Mouse (Mus musculus) CH12.LX (cell line): ENCODE measurements at regions not wholly inside any gene's neighbourhood (a gene's known extent, or its start where the extent isn't known, plus 50 kb on each side); places are given as distances from the start of the nearest gene placed in this dataset.
"Not testable (repeated sequence)": the region's sequence is repeated elsewhere in the genome, so short reads cannot be mapped to it uniquely, and the experiment has no call there.

ENCODE experiments used
- DNase-seq: peaks from one replicate; pipeline ENCODE4 v3.0.0-alpha.2; 2013; ENCODE audit errors: extremely low read depth
- H3K27ac ChIP-seq: 2 replicates; pipeline ENCODE4 v1.5.1; 2012; ENCODE audit warnings: low read depth, mild to moderate bottlenecking, control low read depth, moderate library complexity; ENCODE audit not compliant: insufficient read depth
- H3K27me3 ChIP-seq: replicated peaks from 2 replicates; pipeline ENCODE3; 2012; ENCODE audit warnings: inconsistent platforms
- H3K36me3 ChIP-seq, 2 experiments: replicated peaks in 1 of 2; 2 replicates each; pipeline versions ENCODE3 to v1.6.1; 2012; ENCODE audit warnings: inconsistent platforms in 1 of 2, low read length in 1 of 2, mild to moderate bottlenecking in 1 of 2, mixed read lengths in 1 of 2, moderate library complexity in 1 of 2; ENCODE audit not compliant: control insufficient read depth in 1 of 2, insufficient read depth in 1 of 2
- H3K4me1 ChIP-seq, 2 experiments: 2 replicates each; pipeline ENCODE4 v1.6.1; 2012; ENCODE audit warnings: inconsistent platforms in 1 of 2, moderate library complexity in 1 of 2; ENCODE audit not compliant: insufficient read depth in 2 of 2, control insufficient read depth in 1 of 2
- H3K4me2 ChIP-seq: 2 replicates; pipeline ENCODE4 v1.6.1; 2012; ENCODE audit warnings: low read depth, mild to moderate bottlenecking, control low read depth; ENCODE audit not compliant: poor library complexity, insufficient read depth, severe bottlenecking
- H3K4me3 ChIP-seq, 3 experiments: fragments of 150-350 bp in 1 of 3; sonication (generic) in 1 of 3; replicated peaks in 1 of 3; 2 replicates each; pipeline versions ENCODE3 to v1.5.1; 2011 to 2012; ENCODE audit warnings: low read depth in 2 of 3, low read length in 2 of 3, mild to moderate bottlenecking in 2 of 3, moderate library complexity in 2 of 3, control low read depth in 1 of 3, improper control_type of control experiment in 1 of 3, inconsistent platforms in 1 of 3, mixed read lengths in 1 of 3; ENCODE audit not compliant: poor library complexity in 1 of 3
- H3K79me2 ChIP-seq: replicated peaks from 2 replicates; pipeline ENCODE4 v1.6.1; 2012; ENCODE audit warnings: mild to moderate bottlenecking, moderate library complexity; ENCODE audit not compliant: control insufficient read depth, poor library complexity, insufficient read depth, severe bottlenecking; ENCODE audit errors: extremely low read depth
- H3K9ac ChIP-seq: 2 replicates; pipeline ENCODE4 v1.6.1; 2012; ENCODE audit warnings: low read depth, mild to moderate bottlenecking, control low read depth, moderate library complexity; ENCODE audit not compliant: insufficient read depth
- H3K9me3 ChIP-seq: replicated peaks from 2 replicates; pipeline ENCODE3; 2012; ENCODE audit warnings: low read length, inconsistent platforms, mixed read lengths
- CHD1 ChIP-seq: IDR thresholded peaks from 2 replicates; pipeline ENCODE4 v1.6.1; 2012; ENCODE audit warnings: low read depth, low read length, improper control_type of control experiment, inconsistent platforms
- CHD2 ChIP-seq: IDR thresholded peaks from 2 replicates; pipeline ENCODE4 v1.6.1; 2011; ENCODE audit warnings: low read length, improper control_type of control experiment
- CTCF ChIP-seq, 2 experiments: IDR thresholded peaks in 1 of 2; conservative IDR thresholded peaks in 1 of 2; 2 replicates each; pipeline ENCODE4 v1.5.1; 2011 to 2012; ENCODE audit warnings: low read depth in 2 of 2, low read length in 2 of 2, improper control_type of control experiment in 1 of 2, inconsistent platforms in 1 of 2, mild to moderate bottlenecking in 1 of 2, moderate library complexity in 1 of 2
- E2F4 ChIP-seq: IDR thresholded peaks from 2 replicates; pipeline ENCODE4 v1.6.1; 2011; ENCODE audit warnings: low read depth, low read length, improper control_type of control experiment; ENCODE audit not compliant: insufficient replicate concordance
- ELF1 ChIP-seq: IDR thresholded peaks from 2 replicates; pipeline ENCODE4 v1.6.1; 2014; ENCODE audit warnings: low read depth, mild to moderate bottlenecking, inconsistent platforms, low read length, improper control_type of control experiment
- EP300 ChIP-seq: IDR thresholded peaks from 2 replicates; pipeline ENCODE4 v1.6.1; 2011; ENCODE audit warnings: low read length, improper control_type of control experiment
- GABPA ChIP-seq: IDR thresholded peaks from 2 replicates; pipeline ENCODE4 v1.6.1; 2012; ENCODE audit warnings: low read depth, low read length, improper control_type of control experiment, inconsistent platforms; ENCODE audit not compliant: insufficient replicate concordance
- HCFC1 ChIP-seq: IDR thresholded peaks from 2 replicates; pipeline ENCODE4 v1.6.1; 2012; ENCODE audit warnings: low read depth, mild to moderate bottlenecking, inconsistent platforms, low read length, improper control_type of control experiment
- IRF4 ChIP-seq: IDR thresholded peaks from 2 replicates; pipeline ENCODE4 v1.6.1; 2014; ENCODE audit warnings: low read depth, mild to moderate bottlenecking, inconsistent platforms, low read length, improper control_type of control experiment
- JUND ChIP-seq: conservative IDR thresholded peaks from 2 replicates; pipeline ENCODE4 v1.6.1; 2011; ENCODE audit warnings: low read depth, low read length, improper control_type of control experiment
- KAT2A ChIP-seq: IDR thresholded peaks from 2 replicates; pipeline ENCODE4 v1.6.1; 2012; ENCODE audit warnings: low read length, improper control_type of control experiment, inconsistent platforms; ENCODE audit not compliant: insufficient replicate concordance
- MAX ChIP-seq: IDR thresholded peaks from 2 replicates; pipeline ENCODE4 v1.6.1; 2011; ENCODE audit warnings: low read length, improper control_type of control experiment
- MYC ChIP-seq: IDR thresholded peaks from 2 replicates; pipeline ENCODE4 v1.6.1; 2011; ENCODE audit warnings: low read depth, mild to moderate bottlenecking, improper control_type of control experiment, low read length
- NELFE ChIP-seq: IDR thresholded peaks from 2 replicates; pipeline ENCODE4 v1.6.1; 2011; ENCODE audit warnings: low read depth, low read length, improper control_type of control experiment
- PAX5 ChIP-seq: IDR thresholded peaks from 2 replicates; pipeline ENCODE4 v1.6.1; 2012; ENCODE audit warnings: low read length, inconsistent platforms, mixed read lengths
- POLR2AphosphoS2 ChIP-seq: IDR thresholded peaks from 2 replicates; pipeline ENCODE4 v1.6.1; 2011; ENCODE audit warnings: low read depth, low read length, improper control_type of control experiment
- TCF12 ChIP-seq: IDR thresholded peaks from 2 replicates; pipeline ENCODE4 v1.6.1; 2014; ENCODE audit warnings: low read depth, mild to moderate bottlenecking, inconsistent platforms, low read length, improper control_type of control experiment
- USF2 ChIP-seq: conservative IDR thresholded peaks from 2 replicates; pipeline ENCODE4 v1.6.1; 2011; ENCODE audit warnings: low read depth, low read length, improper control_type of control experiment
- ZKSCAN1 ChIP-seq: IDR thresholded peaks from 2 replicates; pipeline ENCODE4 v1.6.1; 2012; ENCODE audit warnings: low read depth, inconsistent platforms, low read length, improper control_type of control experiment, borderline replicate concordance
- ZMIZ1 ChIP-seq: IDR thresholded peaks from 2 replicates; pipeline ENCODE4 v1.6.1; 2012; ENCODE audit warnings: low read depth, mild to moderate bottlenecking, inconsistent platforms, low read length, improper control_type of control experiment
- ZNF384 ChIP-seq: IDR thresholded peaks from 2 replicates; pipeline ENCODE4 v1.6.1; 2012; ENCODE audit warnings: low read depth, low read length, improper control_type of control experiment, inconsistent platforms
- dilution Hi-C: fragments of 300-500 bp; cut with MboI; formaldehyde crosslinking; loops from 2 replicates; pipeline ENCODE4 v1.14.3; 2020; ENCODE audit warnings: low sequenced_read_pairs; ENCODE audit not compliant: extremely low pct_unique_long_range_greater_than_20kb, extremely low pct_ligation_motif_present
- in situ Hi-C: fragments of 300-500 bp; cut with MboI; formaldehyde crosslinking; loops from 3 replicates; pipeline ENCODE4 v1.14.3; 2019; ENCODE audit warnings: low sequenced_read_pairs, low pct_ligation_motif_present, low pct_unique_long_range_greater_than_20kb, mixed read lengths

- H3K79me2 ChIP-seq = no peaks in the 10 kb centered on the region
- H3K27me3 ChIP-seq = no peaks in the 10 kb centered on the region
- no peak overlapping the region for H3K4me2 ChIP-seq
- no peaks in the 10 kb centered on the region for H3K4me1 ChIP-seq
- H3K9me3 ChIP-seq = no peaks in the 10 kb centered on the region
- H3K9ac ChIP-seq = no peak overlapping the region
- DNase-seq = no peak
- no peak overlapping the region for H3K4me3 ChIP-seq
- H3K36me3 ChIP-seq = no peaks in the 10 kb centered on the region
- no peak for TF ChIP-seq CHD1
- no peak for TF ChIP-seq CHD2
- TF ChIP-seq TCF12 = no peak
- TF ChIP-seq PAX5 = no peak
- TF ChIP-seq ELF1 = no peak
- TF ChIP-seq NELFE = no peak
- no peak for TF ChIP-seq GABPA
- TF ChIP-seq ZMIZ1 = no peak
- no peak for TF ChIP-seq MAX
- TF ChIP-seq E2F4 = no peak
- no peak for TF ChIP-seq EP300
- TF ChIP-seq ZNF384 = no peak
- no peak for TF ChIP-seq JUND
- no peak for TF ChIP-seq KAT2A
- in situ Hi-C loops (no loop called here), dilution Hi-C loops (no loop called here)
- H3K27ac ChIP-seq = no peak overlapping the region
These were observed 164.4 kb downstream of the Gmnc start for GRCm38 (mm10) chr16:26827006-26827405.

GRCm38 (mm10) chr16:26811201-26811600 is 180.3 kb downstream of the Gmnc start:
- dilution Hi-C loops, H3K9ac ChIP-seq, H3K4me1 ChIP-seq, H3K4me3 ChIP-seq, H3K36me3 ChIP-seq, H3K9me3 ChIP-seq, DNase-seq, H3K79me2 ChIP-seq, H3K27ac ChIP-seq, H3K27me3 ChIP-seq, in situ Hi-C loops, H3K4me2 ChIP-seq: not testable (repeated sequence)

GRCm38 (mm10) chr16:26805426-26805825 is 186.0 kb downstream of the Gmnc start:
- TF ChIP-seq CHD2 (no peak), USF2 (no peak), POLR2AphosphoS2 (no peak), NELFE (no peak), IRF4 (no peak), MYC (no peak), CHD1 (no peak), ELF1 (no peak), ZKSCAN1 (no peak), MAX (no peak), E2F4 (no peak), HCFC1 (no peak), CTCF (conservative IDR thresholded peaks at IDR 0.05 in 1 of 2, IDR thresholded peaks at IDR 0.05 in 1 of 2; ENCODE audit: low read depth in 2 of 2, low read length in 2 of 2) (no peak)
- H3K4me1 ChIP-seq = no peaks in the 10 kb centered on the region
- H3K36me3 ChIP-seq = no peaks in the 10 kb centered on the region
- no peaks in the 10 kb centered on the region for H3K79me2 ChIP-seq
- no peak overlapping the region for H3K27ac ChIP-seq
- no peaks in the 10 kb centered on the region for H3K27me3 ChIP-seq
- in situ Hi-C loops (no loop called here), dilution Hi-C loops (no loop called here)
- no peak for DNase-seq
- no peak overlapping the region for H3K9ac ChIP-seq
- no peak overlapping the region for H3K4me3 ChIP-seq
- no peaks in the 10 kb centered on the region for H3K9me3 ChIP-seq
- no peak overlapping the region for H3K4me2 ChIP-seq
